Mouse (Mus musculus) heart, adult 2 months (tissue): ENCODE data around the gene Rras. TPM values are rescaled to one million over a fixed set of nuclear protein-coding genes. Genes with fewer than 3 reads are reported as not detected.

Experiments used
- DNase-seq, 2 experiments: peaks; one replicate each; pipeline ENCODE4 v3.0.0; 2021
- H3K27ac ChIP-seq: fragments of 200-600 bp; 2 replicates; pipeline ENCODE4 v1.8.1; 2022
- H3K27me3 ChIP-seq: fragments of 200-500 bp; 2 replicates; pipeline ENCODE4 v1.6.1; 2012; ENCODE audit warnings: mild to moderate bottlenecking, low read length, inconsistent platforms, mixed read lengths; ENCODE audit not compliant: control insufficient read depth, insufficient read depth
- H3K36me3 ChIP-seq: fragments of 200-500 bp; 2 replicates; pipeline ENCODE4 v1.6.1; 2012; ENCODE audit warnings: low read length, inconsistent platforms; ENCODE audit not compliant: control insufficient read depth, insufficient read depth
- H3K4me1 ChIP-seq: fragments of 200-500 bp; 2 replicates; pipeline ENCODE4 v1.6.1; 2011; ENCODE audit warnings: low read length; ENCODE audit not compliant: control insufficient read depth, insufficient read depth
- H3K4me3 ChIP-seq: fragments of 200-600 bp; 2 replicates; pipeline ENCODE4 v1.8.1; 2022
- H3K79me2 ChIP-seq: fragments of 200-500 bp; replicated peaks from 2 replicates; pipeline ENCODE4 v1.6.1; 2012; ENCODE audit warnings: mild to moderate bottlenecking, inconsistent platforms, low read length, moderate library complexity, mixed read lengths; ENCODE audit not compliant: control insufficient read depth, insufficient read depth
- H3K9ac ChIP-seq: fragments of 200-500 bp; 2 replicates; pipeline ENCODE4 v1.6.1; 2012; ENCODE audit warnings: low read depth, mild to moderate bottlenecking, control low read depth, inconsistent platforms, low read length, mixed read lengths
- CTCF ChIP-seq: fragments of 200-600 bp; IDR thresholded peaks from 2 replicates; pipeline ENCODE4 v1.8.1; 2022; ENCODE audit warnings: antibody characterized with exemption, mild to moderate bottlenecking, moderate library complexity
- EP300 ChIP-seq: fragments of 200-500 bp; IDR thresholded peaks from 2 replicates; pipeline ENCODE4 v1.6.1; 2011; ENCODE audit warnings: low read depth, low read length, control low read depth; ENCODE audit not compliant: insufficient read depth
- POLR2A ChIP-seq: fragments of 200-500 bp; IDR thresholded peaks from 2 replicates; pipeline ENCODE4 v1.6.1; 2011; ENCODE audit warnings: mild to moderate bottlenecking, low read depth, low read length, control low read depth; ENCODE audit not compliant: insufficient read depth
- WGBS: fragments of 180-500 bp; shearing (Covaris S2); methylation state at CpG from one replicate; pipeline ENCODE4 v1.1.7; 2018; 5-methylcytosine and 5-hydroxymethylcytosine counted together
- intact Hi-C: fragments of 180-260 bp; cut with DNase I; formaldehyde crosslinking; loops from one replicate; pipeline ENCODE4 v1.15.1; 2025
- polyA plus RNA-seq: library from polyadenylated mRNA; depleted of rRNA; stranded (reverse); fragments of >200 nt; gene quantifications from 2 replicates; pipeline ENCODE4 v1.2.3, GENCODE M21; 2012
- total RNA-seq, 2 experiments: library from RNA; stranded (reverse); gene quantifications; 2 replicates each; pipeline ENCODE4 v1.2.3; 2021

The Rras gene
- total and polyA plus RNA-seq, 3 experiments, result 40.9 to 107 (median 44.3) TPM

- Histone ChIP-seq H3K4me3 (no peak overlapping the region), H3K9ac (no peak overlapping the region), H3K27me3 (no peaks in the 10 kb centered on the region), H3K36me3 (no peaks in the 10 kb centered on the region), H3K4me1 (peaks cover 3% of the 10 kb centered on the region; the same call in 1 of the 2 replicates), H3K27ac (no peak overlapping the region), H3K79me2 (no peaks in the 10 kb centered on the region)
- no peak for DNase-seq
- intact Hi-C loops, result no loop called here
- 38% methylated on average over 6 of the region's 6 CpGs for WGBS
- TF ChIP-seq POLR2A, result no peak
- no peak for TF ChIP-seq CTCF
- TF ChIP-seq EP300, result no peak
Observed at GRCm38 (mm10) chr7:44975117-44975419, 42.7 kb upstream of the Rras start.

- Histone ChIP-seq H3K4me1 (peaks cover 3% of the 10 kb centered on the region), H3K4me3 (no peak overlapping the region), H3K27ac (no peak overlapping the region), H3K36me3 (no peaks in the 10 kb centered on the region), H3K9ac (no peak overlapping the region), H3K27me3 (no peaks in the 10 kb centered on the region), H3K79me2 (no peaks in the 10 kb centered on the region)
- WGBS, result 91% methylated on average over 3 of the region's 3 CpGs
- DNase-seq, result no peak
- no peak for TF ChIP-seq POLR2A
- TF ChIP-seq EP300, result no peak
- intact Hi-C loops, result no loop called here
Observed at GRCm38 (mm10) chr7:44978300-44978699, 39.5 kb upstream of the Rras start.

GRCm38 (mm10) chr7:44981539-44981938 lies 36.2 kb upstream of the Rras start:
- peaks cover 3% of the 10 kb centered on the region for H3K79me2 ChIP-seq
- DNase-seq, result no peak
- 91% methylated on average over 8 of the region's 8 CpGs for WGBS
- H3K27ac ChIP-seq, result no peak overlapping the region
- TF ChIP-seq EP300 (no peak), POLR2A (no peak), CTCF (no peak)
- H3K27me3 ChIP-seq, result no peaks in the 10 kb centered on the region
- H3K9ac ChIP-seq, result no peak overlapping the region
- intact Hi-C loops, result loop anchor here (5.0 kb wide), 2 partner anchors 156 to 221 kb away; partner anchors contain the start of genes Ccdc155, Flt3l and Gm45713
- H3K36me3 ChIP-seq, result no peaks in the 10 kb centered on the region
- H3K4me3 ChIP-seq, result no peak overlapping the region
- H3K4me1 ChIP-seq, result peaks cover 2% of the 10 kb centered on the region

GRCm38 (mm10) chr7:44983085-44983484 lies 34.7 kb upstream of the Rras start:
- Histone ChIP-seq H3K4me1 (peaks cover 6% of the 10 kb centered on the region), H3K4me3 (no peak overlapping the region), H3K27ac (no peak overlapping the region), H3K9ac (no peak overlapping the region), H3K79me2 (peaks cover 3% of the 10 kb centered on the region), H3K36me3 (no peaks in the 10 kb centered on the region), H3K27me3 (no peaks in the 10 kb centered on the region)
- peak; percentile 84 to 90 for DNase-seq
- WGBS, result 23% methylated on average over 6 of the region's 6 CpGs
- intact Hi-C loops, result loop anchor here (1.0 to 5.0 kb wide), 3 partner anchors 85 to 219 kb away; partner anchors contain the start of genes Ccdc155, Flt3l and Gm45713
- TF ChIP-seq EP300 (peak; percentile 89), CTCF (peak; percentile 99), POLR2A (no peak)

- Histone ChIP-seq H3K27ac (no peak overlapping the region), H3K27me3 (no peaks in the 10 kb centered on the region), H3K4me1 (peaks cover 7% of the 10 kb centered on the region), H3K36me3 (no peaks in the 10 kb centered on the region), H3K9ac (no peak overlapping the region), H3K79me2 (peaks cover 3% of the 10 kb centered on the region), H3K4me3 (no peak overlapping the region)
- no peak for TF ChIP-seq CTCF
- TF ChIP-seq POLR2A, result no peak
- TF ChIP-seq EP300, result no peak
- 60% methylated on average over 7 of the region's 7 CpGs for WGBS
- intact Hi-C loops, result loop anchor here (1.0 to 5.0 kb wide), 4 partner anchors 35 to 218 kb away; partner anchors contain the start of genes Ccdc155, Flt3l and Gm45713
- no peak for DNase-seq
Observed at GRCm38 (mm10) chr7:44983944-44984832, 33.6 kb upstream of the Rras start.

GRCm38 (mm10) chr7:44984833-44985164 lies 33.0 kb upstream of the Rras start:
- DNase-seq, result no peak
- 54% methylated on average over 3 of the region's 3 CpGs for WGBS
- no peaks in the 10 kb centered on the region for H3K27me3 ChIP-seq
- H3K36me3 ChIP-seq, result no peaks in the 10 kb centered on the region
- H3K79me2 ChIP-seq, result peaks cover 3% of the 10 kb centered on the region
- TF ChIP-seq CTCF (no peak), POLR2A (no peak), EP300 (no peak)
- intact Hi-C loops, result loop anchor here (2.0 to 5.0 kb wide), 4 partner anchors 34 to 218 kb away; partner anchors contain the start of genes Ccdc155, Flt3l, Gm45713 and Prr12
- H3K4me1 ChIP-seq, result peaks cover 7% of the 10 kb centered on the region
- no peak overlapping the region for H3K4me3 ChIP-seq
- H3K27ac ChIP-seq, result no peak overlapping the region
- H3K9ac ChIP-seq, result no peak overlapping the region
